Mouse (Mus musculus): ENCODE results near the gene Dph2. TPM values are rescaled to one million over a fixed set of nuclear protein-coding genes. Genes with fewer than 3 reads are reported as not detected.
A peak's percentile ranks its signal among the peaks of the same experiment; 100 is the strongest.

Gene Dph2
- polyA plus RNA-seq, 1 experiment from 2014 or later = 22.4 TPM

GRCm38 (mm10) chr4:117918261-117918660, 26.4 kb upstream of the Dph2 start:
- no peak for ATAC-seq (ENCODE audit: low FRiP score)
- 72% methylated on average over 3 of the region's 3 CpGs for WGBS
- H3K4me2 ChIP-seq (replicated peaks) = no peak overlapping the region
- no peaks in the 10 kb centered on the region for H3K9me3 ChIP-seq (replicated peaks)
- H3K4me1 ChIP-seq = peaks cover 18% of the 10 kb centered on the region
- no peak overlapping the region for H3K4me3 ChIP-seq
- H3K36me3 ChIP-seq = no peaks in the 10 kb centered on the region
- H3K27ac ChIP-seq = no peak overlapping the region
- H3K27me3 ChIP-seq = peaks cover 8% of the 10 kb centered on the region; the same call in 1 of the 2 replicates
- H3K9ac ChIP-seq = no peak overlapping the region

GRCm38 (mm10) chr4:117917847-117918246, 26.0 kb upstream of the Dph2 start:
- Histone ChIP-seq H3K4me3 (no peak overlapping the region), H3K9me3 (replicated peaks) (no peaks in the 10 kb centered on the region), H3K27me3 (peaks cover 5% of the 10 kb centered on the region; the same call in 1 of the 2 replicates), H3K27ac (no peak overlapping the region), H3K4me1 (peaks cover 22% of the 10 kb centered on the region), H3K36me3 (no peaks in the 10 kb centered on the region), H3K4me2 (replicated peaks) (no peak overlapping the region), H3K9ac (no peak overlapping the region)
- WGBS = 96% methylated on average over 4 of the region's 4 CpGs
- ATAC-seq (ENCODE audit: low FRiP score) = no peak

GRCm38 (mm10) chr4:117917402-117917801, 25.6 kb upstream of the Dph2 start:
- ATAC-seq (ENCODE audit: low FRiP score) = no peak
- no peak overlapping the region for H3K4me3 ChIP-seq
- H3K4me1 ChIP-seq = peaks cover 25% of the 10 kb centered on the region
- peaks cover 2% of the 10 kb centered on the region; the same call in 1 of the 2 replicates for H3K27me3 ChIP-seq
- WGBS = 92% methylated on average over 4 of the region's 4 CpGs
- no peak overlapping the region for H3K4me2 ChIP-seq (replicated peaks)
- H3K9me3 ChIP-seq (replicated peaks) = no peaks in the 10 kb centered on the region
- H3K36me3 ChIP-seq = no peaks in the 10 kb centered on the region
- no peak overlapping the region for H3K9ac ChIP-seq
- no peak overlapping the region for H3K27ac ChIP-seq

DNA sequence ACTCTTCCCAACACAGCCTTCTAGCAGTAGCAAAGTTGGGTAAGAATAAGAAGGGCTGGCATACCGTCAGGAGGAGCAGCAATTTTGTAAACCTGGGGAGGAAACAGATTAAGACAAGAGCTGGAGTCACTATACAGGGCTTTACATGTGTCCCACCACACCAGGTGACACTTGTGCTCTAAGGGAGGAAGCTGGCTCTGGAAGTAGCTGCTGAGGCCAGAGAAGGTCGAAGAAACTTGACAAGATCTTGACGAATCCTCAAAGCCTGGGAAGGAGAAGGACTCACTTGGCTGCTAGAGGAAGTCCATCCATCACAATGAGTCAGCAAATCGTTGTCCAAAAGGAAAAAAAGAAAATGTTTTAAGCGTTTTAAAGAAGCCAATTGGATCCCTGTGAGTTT, 24.6 kb upstream of the Dph2 start:
- Histone ChIP-seq H3K27me3 (no peaks in the 10 kb centered on the region), H3K27ac (no peak overlapping the region), H3K9me3 (replicated peaks) (no peaks in the 10 kb centered on the region), H3K4me1 (peaks cover 34% of the 10 kb centered on the region), H3K9ac (no peak overlapping the region), H3K4me3 (no peak overlapping the region), H3K36me3 (peaks cover 8% of the 10 kb centered on the region), H3K4me2 (replicated peaks) (no peak overlapping the region)
- no peak for ATAC-seq (ENCODE audit: low FRiP score)
- 86% methylated on average over 5 of the region's 5 CpGs for WGBS

- peak overlapping the region; percentile 98 for H3K4me2 ChIP-seq (replicated peaks)
- ATAC-seq (ENCODE audit: low FRiP score) = peak; percentile 1; the same call in 1 of the 2 replicates
- 12% methylated on average over 19 of the region's 19 CpGs for WGBS
- no peaks in the 10 kb centered on the region for H3K27me3 ChIP-seq
- H3K27ac ChIP-seq = peak overlapping the region; percentile 73
- H3K4me3 ChIP-seq = peak overlapping the region; percentile 80
- H3K4me1 ChIP-seq = peaks cover 40% of the 10 kb centered on the region
- no peaks in the 10 kb centered on the region for H3K9me3 ChIP-seq (replicated peaks)
- peak overlapping the region; percentile 89 for H3K9ac ChIP-seq
- H3K36me3 ChIP-seq = peaks cover 13% of the 10 kb centered on the region
Observed at GRCm38 (mm10) chr4:117915489-117916105, 23.8 kb upstream of the Dph2 start.

DNA sequence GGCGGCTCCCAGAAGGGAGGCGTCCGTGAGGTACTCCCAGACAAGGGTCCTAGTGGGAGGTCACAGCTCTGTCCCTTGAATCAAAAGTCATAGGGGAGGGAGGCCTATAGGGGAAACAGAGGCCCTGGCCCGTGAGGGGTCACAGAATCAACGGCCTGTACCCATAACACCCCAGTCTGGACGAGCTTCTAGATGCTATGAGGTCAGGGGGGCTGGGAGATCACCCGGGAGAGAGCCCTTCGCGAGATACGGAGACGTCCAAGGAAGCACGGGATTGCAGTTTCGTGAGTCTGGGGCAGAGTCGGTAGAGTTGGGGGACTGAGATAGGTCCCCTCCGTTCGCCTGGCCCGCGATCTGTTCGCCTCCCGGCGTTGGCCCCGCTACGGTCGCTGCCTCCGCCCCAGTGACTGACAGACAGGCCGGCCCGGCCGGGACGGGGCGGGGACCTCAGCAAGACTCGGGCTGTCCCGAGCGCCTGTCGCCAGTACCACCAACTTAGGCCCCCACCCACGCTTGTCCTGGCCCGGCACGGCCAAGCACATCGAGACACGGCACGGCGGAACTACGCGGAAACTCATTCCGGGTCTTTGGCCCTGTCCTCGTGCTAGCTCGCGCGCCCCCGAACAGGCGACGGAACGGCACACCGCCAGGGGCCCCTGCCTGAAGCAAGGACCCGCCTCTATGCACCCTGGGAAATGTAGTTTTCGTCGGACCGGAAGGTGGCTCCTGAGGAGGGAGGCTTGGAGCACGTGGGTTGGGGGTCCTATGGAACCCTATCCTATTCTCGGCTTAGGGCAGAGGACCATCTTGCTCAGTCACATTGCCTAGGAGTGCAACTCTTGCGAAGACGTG, 23.0 kb upstream of the Dph2 start, which contains the start of gene Ipo13:
Gene Ipo13 (minus strand): TSS at position 409 of the 852 bp plus-strand sequence.
- Histone ChIP-seq H3K4me1 (peaks cover 48% of the 10 kb centered on the region), H3K36me3 (peaks cover 17% of the 10 kb centered on the region), H3K9me3 (replicated peaks) (no peaks in the 10 kb centered on the region), H3K9ac (peak within 1 kb of the TSS; percentile 89), H3K27ac (peak within 1 kb of the TSS; percentile 73), H3K27me3 (no peaks in the 10 kb centered on the region), H3K4me2 (replicated peaks) (peak within 1 kb of the TSS; percentile 98), H3K4me3 (peak within 1 kb of the TSS; percentile 80)
- peak; percentile 95 for ATAC-seq (ENCODE audit: low FRiP score)
- under 1% methylated on average over 61 of the region's 61 CpGs for WGBS

GRCm38 (mm10) chr4:117914031-117914430, 22.2 kb upstream of the Dph2 start:
- H3K27ac ChIP-seq = no peak overlapping the region
- H3K9ac ChIP-seq = peak overlapping the region; percentile 89
- no peaks in the 10 kb centered on the region for H3K27me3 ChIP-seq
- H3K4me3 ChIP-seq = peak overlapping the region; percentile 80
- peaks cover 55% of the 10 kb centered on the region for H3K4me1 ChIP-seq
- WGBS = 21% methylated on average over 8 of the region's 8 CpGs
- H3K9me3 ChIP-seq (replicated peaks) = no peaks in the 10 kb centered on the region
- peaks cover 20% of the 10 kb centered on the region for H3K36me3 ChIP-seq
- H3K4me2 ChIP-seq (replicated peaks) = peak overlapping the region; percentile 98
- peak; percentile 6 for ATAC-seq (ENCODE audit: low FRiP score)

- ATAC-seq (ENCODE audit: low FRiP score) = no peak
- Histone ChIP-seq H3K4me2 (replicated peaks) (peak overlapping the region; percentile 98), H3K36me3 (peaks cover 20% of the 10 kb centered on the region), H3K4me3 (peak overlapping the region; percentile 80), H3K9me3 (replicated peaks) (no peaks in the 10 kb centered on the region), H3K27me3 (no peaks in the 10 kb centered on the region), H3K9ac (peak overlapping the region; percentile 89), H3K27ac (no peak overlapping the region), H3K4me1 (peaks cover 62% of the 10 kb centered on the region)
- 50% methylated on average over 3 of the region's 3 CpGs for WGBS
Observed at GRCm38 (mm10) chr4:117913421-117913820, 21.6 kb upstream of the Dph2 start.

DNA sequence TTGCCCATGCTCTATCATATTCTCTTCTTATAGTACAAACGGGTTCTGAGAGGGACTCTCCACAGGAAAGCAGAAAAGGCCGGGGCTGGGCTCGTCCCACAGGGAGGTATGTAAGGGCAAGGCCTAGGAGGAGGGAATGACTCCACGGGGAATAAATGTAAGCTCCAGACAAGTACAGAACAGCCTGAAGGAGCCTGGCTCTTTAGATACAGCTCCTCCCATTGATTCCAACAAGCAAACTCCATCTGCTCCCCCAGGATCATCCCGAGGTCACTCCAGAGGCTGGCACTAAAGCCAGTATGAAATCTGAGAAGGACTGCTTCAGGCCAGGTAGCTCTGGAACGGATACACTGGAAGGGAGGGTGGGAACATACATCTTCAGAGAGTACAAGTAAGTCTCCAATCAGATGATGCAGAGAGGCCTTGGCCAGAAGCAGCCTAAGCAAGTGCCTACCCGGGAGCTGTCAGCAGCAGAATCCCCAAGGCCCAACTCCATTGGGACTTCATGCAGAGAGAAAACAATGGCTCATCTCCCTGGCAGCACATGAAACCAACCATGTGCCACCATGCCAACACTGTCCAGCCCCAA, 20.9 kb upstream of the Dph2 start:
- Histone ChIP-seq H3K27ac (peak overlapping the region; percentile 40; the same call in 1 of the 2 replicates), H3K4me2 (replicated peaks) (peak overlapping the region; percentile 98)
- WGBS = 60% methylated on average over 7 of the region's 7 CpGs

GRCm38 (mm10) chr4:117912131-117912561, 20.3 kb upstream of the Dph2 start:
- Histone ChIP-seq H3K27ac (no peak overlapping the region), H3K9ac (no peak overlapping the region), H3K9me3 (replicated peaks) (no peaks in the 10 kb centered on the region), H3K4me2 (replicated peaks) (peak overlapping the region; percentile 98; the same call in 1 of the 2 replicates), H3K36me3 (peaks cover 20% of the 10 kb centered on the region), H3K27me3 (no peaks in the 10 kb centered on the region), H3K4me1 (peaks cover 71% of the 10 kb centered on the region), H3K4me3 (no peak overlapping the region)
- no peak for ATAC-seq (ENCODE audit: low FRiP score)
- WGBS = 94% methylated on average over 13 of the region's 13 CpGs

More for the DNA sequence above, 20.9 kb upstream of the Dph2 start:
- Histone ChIP-seq H3K4me1 (peaks cover 67% of the 10 kb centered on the region), H3K27me3 (no peaks in the 10 kb centered on the region), H3K4me3 (peak overlapping the region; percentile 80), H3K36me3 (peaks cover 20% of the 10 kb centered on the region), H3K9me3 (replicated peaks) (no peaks in the 10 kb centered on the region), H3K9ac (peak overlapping the region; percentile 89)
- no peak for ATAC-seq (ENCODE audit: low FRiP score)

- peak overlapping the region; percentile 47 for H3K4me2 ChIP-seq (replicated peaks)
- H3K27ac ChIP-seq = peak overlapping the region; percentile 85
- H3K27me3 ChIP-seq = no peaks in the 10 kb centered on the region
- ATAC-seq (ENCODE audit: low FRiP score) = peak; percentile 82
- peaks cover 60% of the 10 kb centered on the region for H3K4me1 ChIP-seq
- no peaks in the 10 kb centered on the region for H3K9me3 ChIP-seq (replicated peaks)
- H3K9ac ChIP-seq = peak overlapping the region; percentile 23
- H3K36me3 ChIP-seq = peaks cover 47% of the 10 kb centered on the region
- WGBS = 57% methylated on average over 8 of the region's 8 CpGs
- peak overlapping the region; percentile 5; the same call in 1 of the 2 replicates for H3K4me3 ChIP-seq
Observed at GRCm38 (mm10) chr4:117908834-117909453, 17.1 kb upstream of the Dph2 start.

- no peak for ATAC-seq (ENCODE audit: low FRiP score)
- H3K4me1 ChIP-seq = peaks cover 37% of the 10 kb centered on the region
- H3K27me3 ChIP-seq = no peaks in the 10 kb centered on the region
- no peak overlapping the region for H3K4me2 ChIP-seq (replicated peaks)
- no peak overlapping the region for H3K9ac ChIP-seq
- no peak overlapping the region for H3K27ac ChIP-seq
- peaks cover 65% of the 10 kb centered on the region for H3K36me3 ChIP-seq
- WGBS = 91% methylated on average over 3 of the region's 3 CpGs
- no peak overlapping the region for H3K4me3 ChIP-seq
- no peaks in the 10 kb centered on the region for H3K9me3 ChIP-seq (replicated peaks)
Observed at GRCm38 (mm10) chr4:117906196-117906595, 14.4 kb upstream of the Dph2 start.

All from hindbrain, embryonic 12.5 days (tissue).